Mouse (Mus musculus) limb, embryonic 14.5 days (tissue): ENCODE results near the gene Gm45618. TPM values are rescaled to one million over a fixed set of nuclear protein-coding genes. Genes with fewer than 3 reads are reported as not detected.
"Not testable (repeated sequence)": the region's sequence is repeated elsewhere in the genome, so short reads cannot be mapped to it uniquely, and the experiment has no call there.

ENCODE experiments used
- ATAC-seq: fragments of 200-750 bp; cut with Nextera tagmentation; 2 replicates; pipeline ENCODE4 v1.8.0; 2017; ENCODE audit warnings: low read depth, moderate number of reproducible peaks, moderate TSS enrichment; ENCODE audit not compliant: low FRiP score
- DNase-seq: peaks from one replicate; pipeline ENCODE4 v3.0.0-alpha.2; 2015; ENCODE audit warnings: low spot score
- H3K27ac ChIP-seq: fragments of 300-500 bp; sonication (generic); replicated peaks from 2 replicates; pipeline ENCODE4 v1.5.1; 2014; ENCODE audit warnings: low read depth, mild to moderate bottlenecking, low read length, moderate library complexity, mixed read lengths
- H3K27me3 ChIP-seq: fragments of 300-500 bp; sonication (generic); 2 replicates; pipeline ENCODE4 v1.6.1; 2014; ENCODE audit warnings: low read length, mixed read lengths; ENCODE audit not compliant: control insufficient read depth, insufficient read depth
- H3K36me3 ChIP-seq: fragments of 300-500 bp; sonication (generic); 2 replicates; pipeline ENCODE4 v1.6.1; 2014; ENCODE audit warnings: mild to moderate bottlenecking, low read length, moderate library complexity, mixed read lengths; ENCODE audit not compliant: control insufficient read depth, insufficient read depth
- H3K4me1 ChIP-seq: fragments of 300-500 bp; sonication (generic); 2 replicates; pipeline ENCODE4 v1.6.1; 2014; ENCODE audit warnings: antibody characterized with exemption, low read length, mixed read lengths; ENCODE audit not compliant: control insufficient read depth, insufficient read depth
- H3K4me2 ChIP-seq: fragments of 300-500 bp; sonication (generic); replicated peaks from 2 replicates; pipeline ENCODE4 v1.6.1; 2014; ENCODE audit warnings: low read depth, mild to moderate bottlenecking, low read length, moderate library complexity; ENCODE audit not compliant: severe bottlenecking
- H3K4me3 ChIP-seq: fragments of 300-500 bp; sonication (generic); replicated peaks from 2 replicates; pipeline ENCODE4 v1.5.1; 2014; ENCODE audit warnings: low read length
- H3K9ac ChIP-seq: fragments of 300-500 bp; sonication (generic); 2 replicates; pipeline ENCODE4 v1.6.1; 2014; ENCODE audit warnings: mild to moderate bottlenecking, low read depth, low read length, moderate library complexity; ENCODE audit not compliant: severe bottlenecking
- H3K9me3 ChIP-seq: fragments of 300-500 bp; sonication (generic); 2 replicates; pipeline ENCODE4 v1.6.1; 2016; ENCODE audit warnings: low read length; ENCODE audit not compliant: control insufficient read depth
- POLR2A ChIP-seq: fragments of 200-500 bp; IDR thresholded peaks from 2 replicates; pipeline ENCODE4 v1.8.0; 2012; ENCODE audit warnings: inconsistent platforms, mild to moderate bottlenecking, moderate library complexity, borderline replicate concordance; ENCODE audit not compliant: insufficient read depth, insufficient read length; ENCODE audit errors: extremely low read depth
- WGBS: fragments of 180-500 bp; shearing (Covaris S2); extraction: QIAGEN DNeasy Blood & Tissue Kit; methylation state at CpG from one replicate; pipeline ENCODE4 v1.1.7; 2014; 5-methylcytosine and 5-hydroxymethylcytosine counted together
- polyA plus RNA-seq, 2 experiments: library from polyadenylated mRNA; depleted of rRNA in 1 of 2; stranded (reverse) in 1 of 2; unstranded in 1 of 2; fragments of >200 nt; fragmentation: Nextera tagmentation in 1 of 2; extraction: Ambion mirVana in 1 of 2; gene quantifications; 2 replicates each; pipeline versions ENCODE4 v1.2.1 to v1.2.3; 2012 to 2014

The Gm45618 gene
- polyA plus RNA-seq, 2 experiments, result not detected

GRCm38 (mm10) chr7:142140696-142141095 is 20.2 kb upstream of the Gm45618 start:
- Histone ChIP-seq H3K9me3 (no peaks in the 10 kb centered on the region), H3K4me1 (no peaks in the 10 kb centered on the region), H3K4me3 (no peak overlapping the region), H3K9ac (no peak overlapping the region), H3K4me2 (no peak overlapping the region), H3K36me3 (no peaks in the 10 kb centered on the region), H3K27ac (no peak overlapping the region), H3K27me3 (no peaks in the 10 kb centered on the region)
- no peak for TF ChIP-seq POLR2A
- ATAC-seq (no peak), DNase-seq (no peak)
- 2% methylated on average over 1 of the region's 1 CpGs for WGBS

- H3K36me3 ChIP-seq, H3K4me2 ChIP-seq, H3K9me3 ChIP-seq, H3K27ac ChIP-seq, H3K4me1 ChIP-seq, DNase-seq, H3K4me3 ChIP-seq, ATAC-seq, H3K9ac ChIP-seq, H3K27me3 ChIP-seq: not testable (repeated sequence)
- WGBS, result 51% methylated on average over 2 of the region's 2 CpGs
Measured at GRCm38 (mm10) chr7:142135934-142136333, 15.4 kb upstream of the Gm45618 start, which contains the start of gene Gm39115. TSS of gene Gm39115 (minus strand) at chr7:142136034.

GRCm38 (mm10) chr7:142134206-142134995 is 13.9 kb upstream of the Gm45618 start:
- WGBS, result 58% methylated on average over 4 of the region's 4 CpGs
- no peak for DNase-seq

DNA sequence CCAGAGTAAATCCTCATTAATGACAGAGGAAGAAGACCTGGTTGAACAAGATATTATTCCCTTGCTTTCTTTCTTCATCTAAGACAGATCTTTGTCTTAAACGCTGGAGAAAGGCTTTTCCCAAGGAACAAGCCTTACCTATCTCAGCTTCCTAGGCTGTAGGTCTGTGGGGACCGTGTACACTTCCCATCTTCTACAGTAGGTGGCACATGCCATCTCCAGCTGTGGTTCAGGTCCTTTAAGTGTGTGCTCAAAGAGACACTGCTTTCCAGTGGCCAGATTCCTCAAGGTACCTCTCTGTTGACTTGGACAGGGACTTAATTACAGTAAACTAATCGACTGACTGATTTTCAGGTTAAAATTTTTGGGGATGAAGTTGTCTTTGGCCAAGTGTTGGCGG is 8.3 kb upstream of the Gm45618 start:
- no peak overlapping the region for H3K4me3 ChIP-seq
- ATAC-seq, result no peak

More at GRCm38 (mm10) chr7:142134206-142134995, 13.9 kb upstream of the Gm45618 start:
- Histone ChIP-seq H3K9ac (no peak overlapping the region), H3K27ac (no peak overlapping the region), H3K36me3 (no peaks in the 10 kb centered on the region), H3K9me3 (no peaks in the 10 kb centered on the region), H3K4me3 (no peak overlapping the region), H3K27me3 (no peaks in the 10 kb centered on the region), H3K4me1 (no peaks in the 10 kb centered on the region), H3K4me2 (no peak overlapping the region)
- no peak for ATAC-seq
- no peak for TF ChIP-seq POLR2A

DNA sequence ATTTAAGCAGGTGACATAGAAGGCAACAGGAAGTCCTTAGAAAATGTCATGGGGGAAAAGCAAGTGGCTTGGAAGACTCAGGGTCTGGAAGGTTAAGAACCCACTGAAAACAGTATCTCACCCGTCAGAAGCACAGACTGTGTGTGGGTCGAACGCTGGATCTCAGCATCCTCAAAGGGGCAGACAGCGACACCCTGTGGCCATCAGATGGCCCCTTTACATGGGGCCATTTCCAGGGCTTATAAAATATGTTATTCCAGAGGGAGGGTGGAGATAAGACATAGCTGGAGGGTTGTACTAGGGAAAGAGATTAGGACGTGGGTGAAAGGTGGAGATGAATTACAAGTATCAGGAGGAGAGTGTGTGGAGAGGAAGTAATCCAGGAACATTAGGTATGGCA is 897 bp downstream of the Gm45618 start:
- 18% methylated on average over 5 of the region's 5 CpGs for WGBS
- TF ChIP-seq POLR2A, result no peak
- Histone ChIP-seq H3K9me3 (no peaks in the 10 kb centered on the region), H3K9ac (no peak overlapping the region), H3K36me3 (no peaks in the 10 kb centered on the region), H3K4me3 (no peak overlapping the region), H3K27ac (no peak overlapping the region), H3K27me3 (no peaks in the 10 kb centered on the region), H3K4me1 (no peaks in the 10 kb centered on the region), H3K4me2 (no peak overlapping the region)
- DNase-seq (no peak), ATAC-seq (no peak)

More for the DNA sequence above, 8.3 kb upstream of the Gm45618 start:
- TF ChIP-seq POLR2A, result no peak
- no peaks in the 10 kb centered on the region for H3K27me3 ChIP-seq
- no peaks in the 10 kb centered on the region for H3K4me1 ChIP-seq
- no peak for DNase-seq
- no peaks in the 10 kb centered on the region for H3K36me3 ChIP-seq
- no peaks in the 10 kb centered on the region for H3K9me3 ChIP-seq
- no peak overlapping the region for H3K27ac ChIP-seq
- no peak overlapping the region for H3K4me2 ChIP-seq
- no peak overlapping the region for H3K9ac ChIP-seq
- 54% methylated on average over 4 of the region's 4 CpGs for WGBS
